Mouse (Mus musculus): Measurements from ENCODE around the gene Sqstm1. TPM values are rescaled to one million over a fixed set of nuclear protein-coding genes. Genes with fewer than 3 reads are reported as not detected.

Sqstm1 gene
- polyA plus RNA-seq, 1 experiment from 2014 or later = 261 TPM

- Histone ChIP-seq H3K27me3 (ENCODE audit: control insufficient read depth, insufficient read depth, low read length) (no peaks in the 10 kb centered on the region), H3K4me3 (ENCODE audit: low read length) (no peak overlapping the region), H3K4me1 (ENCODE audit: control insufficient read depth, insufficient read depth, low read length) (no peaks in the 10 kb centered on the region), H3K9me3 (replicated peaks; ENCODE audit: control insufficient read depth, low read length) (no peaks in the 10 kb centered on the region), H3K27ac (ENCODE audit: low read length) (no peak overlapping the region), H3K4me2 (ENCODE audit: low read depth, low read length) (no peak overlapping the region), H3K9ac (ENCODE audit: low read length) (no peak overlapping the region), H3K36me3 (ENCODE audit: control insufficient read depth, insufficient read depth) (peaks cover 63% of the 10 kb centered on the region)
- 91% methylated on average over 2 of the region's 2 CpGs for WGBS
- ATAC-seq (replicated peaks; ENCODE audit: extremely low read depth, insufficient read depth, low FRiP score) = no peak
Measured at GRCm38 (mm10) chr11:50155785-50156184, 54.8 kb downstream of the Sqstm1 start.

GRCm38 (mm10) chr11:50154777-50155520 is 55.7 kb downstream of the Sqstm1 start:
- no peak overlapping the region for H3K4me2 ChIP-seq (ENCODE audit: low read depth, low read length)
- H3K27ac ChIP-seq (ENCODE audit: low read length) = no peak overlapping the region
- H3K9me3 ChIP-seq (replicated peaks; ENCODE audit: control insufficient read depth, low read length) = no peaks in the 10 kb centered on the region
- H3K36me3 ChIP-seq (ENCODE audit: control insufficient read depth, insufficient read depth) = peaks cover 71% of the 10 kb centered on the region
- 74% methylated on average over 12 of the region's 12 CpGs for WGBS
- ATAC-seq (replicated peaks; ENCODE audit: extremely low read depth, insufficient read depth, low FRiP score) = no peak
- H3K27me3 ChIP-seq (ENCODE audit: control insufficient read depth, insufficient read depth, low read length) = no peaks in the 10 kb centered on the region
- H3K9ac ChIP-seq (ENCODE audit: low read length) = no peak overlapping the region
- no peaks in the 10 kb centered on the region for H3K4me1 ChIP-seq (ENCODE audit: control insufficient read depth, insufficient read depth, low read length)
- no peak overlapping the region for H3K4me3 ChIP-seq (ENCODE audit: low read length)

GRCm38 (mm10) chr11:50154166-50154565 is 56.5 kb downstream of the Sqstm1 start:
- 69% methylated on average over 9 of the region's 9 CpGs for WGBS
- H3K4me3 ChIP-seq (ENCODE audit: low read length) = no peak overlapping the region
- H3K9me3 ChIP-seq (replicated peaks; ENCODE audit: control insufficient read depth, low read length) = no peaks in the 10 kb centered on the region
- H3K36me3 ChIP-seq (ENCODE audit: control insufficient read depth, insufficient read depth) = peaks cover 79% of the 10 kb centered on the region
- H3K4me2 ChIP-seq (ENCODE audit: low read depth, low read length) = no peak overlapping the region
- H3K9ac ChIP-seq (ENCODE audit: low read length) = no peak overlapping the region
- H3K4me1 ChIP-seq (ENCODE audit: control insufficient read depth, insufficient read depth, low read length) = no peaks in the 10 kb centered on the region
- no peaks in the 10 kb centered on the region for H3K27me3 ChIP-seq (ENCODE audit: control insufficient read depth, insufficient read depth, low read length)
- H3K27ac ChIP-seq (ENCODE audit: low read length) = no peak overlapping the region
- no peak for ATAC-seq (replicated peaks; ENCODE audit: extremely low read depth, insufficient read depth, low FRiP score)

- Histone ChIP-seq H3K27me3 (ENCODE audit: control insufficient read depth, insufficient read depth, low read length) (no peaks in the 10 kb centered on the region), H3K4me3 (ENCODE audit: low read length) (no peak overlapping the region), H3K9ac (ENCODE audit: low read length) (no peak overlapping the region), H3K36me3 (ENCODE audit: control insufficient read depth, insufficient read depth) (peaks cover 63% of the 10 kb centered on the region), H3K4me2 (ENCODE audit: low read depth, low read length) (no peak overlapping the region), H3K4me1 (ENCODE audit: control insufficient read depth, insufficient read depth, low read length) (peaks cover 14% of the 10 kb centered on the region), H3K27ac (ENCODE audit: low read length) (no peak overlapping the region), H3K9me3 (replicated peaks; ENCODE audit: control insufficient read depth, low read length) (no peaks in the 10 kb centered on the region)
- 87% methylated on average over 3 of the region's 3 CpGs for WGBS
- no peak for ATAC-seq (replicated peaks; ENCODE audit: extremely low read depth, insufficient read depth, low FRiP score)
Measured at GRCm38 (mm10) chr11:50151374-50151773, 59.3 kb downstream of the Sqstm1 start.

- Histone ChIP-seq H3K27me3 (ENCODE audit: control insufficient read depth, insufficient read depth, low read length) (no peaks in the 10 kb centered on the region), H3K4me1 (ENCODE audit: control insufficient read depth, insufficient read depth, low read length) (peaks cover 14% of the 10 kb centered on the region), H3K4me3 (ENCODE audit: low read length) (no peak overlapping the region), H3K9me3 (replicated peaks; ENCODE audit: control insufficient read depth, low read length) (no peaks in the 10 kb centered on the region), H3K27ac (ENCODE audit: low read length) (no peak overlapping the region), H3K36me3 (ENCODE audit: control insufficient read depth, insufficient read depth) (peaks cover 68% of the 10 kb centered on the region), H3K4me2 (ENCODE audit: low read depth, low read length) (no peak overlapping the region), H3K9ac (ENCODE audit: low read length) (no peak overlapping the region)
- ATAC-seq (replicated peaks; ENCODE audit: extremely low read depth, insufficient read depth, low FRiP score) = no peak
- 81% methylated on average over 9 of the region's 9 CpGs for WGBS
Measured at GRCm38 (mm10) chr11:50149603-50150150, 61.0 kb downstream of the Sqstm1 start.

Small RNA genes lying within 50 kb of the gene (microRNA-seq; reads per million reads assigned to microRNA genes)
- not detected for gene Mir6919

Other genes with a start within 250 kb of the Sqstm1 start
- 31.8 and 32.4 TPM in 2 replicates for gene Rnf130, start 185.5 kb downstream of the Sqstm1 start, polyA plus RNA-seq (2015; fragmentation: Nextera tagmentation; extraction: Ambion mirVana)
- gene Tbc1d9b, start 79.4 kb downstream of the Sqstm1 start, polyA plus RNA-seq (2015; fragmentation: Nextera tagmentation; extraction: Ambion mirVana) = 34.0 and 34.1 TPM in 2 replicates
- 9.4 and 9.6 TPM in 2 replicates for gene Mrnip, start 36.4 kb downstream of the Sqstm1 start, polyA plus RNA-seq (2015; fragmentation: Nextera tagmentation; extraction: Ambion mirVana)
- 11.8 and 29.2 TPM in 2 replicates for gene Mgat4b, start 63 bp upstream of the Sqstm1 start, polyA plus RNA-seq (2015; fragmentation: Nextera tagmentation; extraction: Ambion mirVana)
- 1.5 and 2.3 TPM in 2 replicates for gene Ltc4s, start 27.8 kb upstream of the Sqstm1 start, polyA plus RNA-seq (2015; fragmentation: Nextera tagmentation; extraction: Ambion mirVana)
- 2.6 and 3.0 TPM in 2 replicates for gene Maml1, start 81.5 kb upstream of the Sqstm1 start, polyA plus RNA-seq (2015; fragmentation: Nextera tagmentation; extraction: Ambion mirVana)
- gene Canx, start 114.8 kb upstream of the Sqstm1 start, polyA plus RNA-seq (2015; fragmentation: Nextera tagmentation; extraction: Ambion mirVana) = 264 and 274 TPM in 2 replicates
- gene Cby3, start 143.6 kb upstream of the Sqstm1 start, polyA plus RNA-seq (2015; fragmentation: Nextera tagmentation; extraction: Ambion mirVana) = not detected in 2 replicates
- 229 and 252 TPM in 2 replicates for gene Hnrnph1, start 166.2 kb upstream of the Sqstm1 start, polyA plus RNA-seq (2015; fragmentation: Nextera tagmentation; extraction: Ambion mirVana)
- gene Rufy1, start 220.3 kb upstream of the Sqstm1 start, polyA plus RNA-seq (2015; fragmentation: Nextera tagmentation; extraction: Ambion mirVana) = 31.1 and 33.4 TPM in 2 replicates

Measured in heart, embryonic 16.5 days (tissue).